Mouse (Mus musculus) kidney, adult 2 months (tissue): ENCODE measurements around the gene Kcnab1.

Source experiments
- CTCF ChIP-seq: fragments of 200-500 bp; conservative IDR thresholded peaks from 2 replicates; pipeline ENCODE4 v1.5.1; 2011; ENCODE audit warnings: low read depth, mild to moderate bottlenecking, control low read depth, low read length, moderate library complexity, mixed read lengths; ENCODE audit not compliant: insufficient read depth, insufficient read length
- POLR2A ChIP-seq: fragments of 200-500 bp; IDR thresholded peaks from one replicate; pipeline ENCODE4 v1.6.1; 2011; ENCODE audit warnings: low read depth, low read length, control low read depth

GRCm38 (mm10) chr3:65360163-65360969 is 251.2 kb downstream of the Kcnab1 start:
- TF ChIP-seq CTCF = no peak
- TF ChIP-seq POLR2A = no peak
